Mouse (Mus musculus): ENCODE data around the gene Metrn. TPM values are rescaled to one million over a fixed set of nuclear protein-coding genes. Genes with fewer than 3 reads are reported as not detected.
A peak's percentile ranks its signal among the peaks of the same experiment; 100 is the strongest.

Gene Metrn
- polyA plus RNA-seq (2015; fragmentation: Nextera tagmentation; extraction: Ambion mirVana), result 41.9 and 45.6 TPM in 2 replicates

DNA sequence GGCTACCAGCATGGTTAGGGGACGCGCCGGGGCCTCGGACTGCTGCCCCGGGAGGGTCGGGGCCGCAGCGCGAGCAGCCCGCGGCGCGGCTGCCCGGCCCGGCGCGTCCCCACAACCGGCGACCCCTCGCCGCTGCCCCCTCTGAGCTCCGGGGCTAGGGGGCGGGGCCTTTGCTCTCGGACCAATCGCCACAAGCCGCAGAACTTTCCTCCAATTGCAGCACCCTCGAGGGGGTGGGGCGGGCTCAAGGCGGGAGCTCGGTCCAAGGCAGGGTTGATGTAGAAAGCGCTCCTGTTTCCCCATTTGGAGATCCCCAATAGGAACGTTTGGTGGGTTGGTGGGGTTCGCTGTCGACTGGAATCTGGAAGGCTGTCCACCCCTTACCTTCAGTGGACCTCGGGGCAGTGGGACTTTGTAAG is at the start of gene Metrn:
Metrn (minus strand) TSS at position 186 of the 419 bp plus-strand sequence.
- H3K9me3 ChIP-seq, result no peaks in the 10 kb centered on the region
- H3K9ac ChIP-seq, result peak within 1 kb of the TSS; percentile 78
- under 1% methylated on average over 35 of the region's 35 CpGs for WGBS
- peaks cover 37% of the 10 kb centered on the region for H3K4me1 ChIP-seq (replicated peaks)
- peak within 1 kb of the TSS; percentile 56 for H3K27ac ChIP-seq
- peak within 1 kb of the TSS; percentile 91 for H3K4me3 ChIP-seq (replicated peaks)
- peak; percentile 88 for ATAC-seq
- peak within 1 kb of the TSS; percentile 96 for H3K4me2 ChIP-seq (replicated peaks)
- no peaks in the 10 kb centered on the region; the same call in 1 of the 2 replicates for H3K36me3 ChIP-seq
- H3K27me3 ChIP-seq (replicated peaks), result 0 out of 2 replicates have a peak, but pooled peaks cover 5% of the 10 kb centered on the region

GRCm38 (mm10) chr17:25844396-25844901 is 47.5 kb upstream of the Metrn start, which contains the start of gene Rhot2:
TSS of gene Rhot2 (minus strand) at chr17:25844851.
- Histone ChIP-seq H3K9ac (peak within 1 kb of the TSS; percentile 90), H3K4me2 (replicated peaks) (peak within 1 kb of the TSS; percentile 81), H3K36me3 (peaks cover 16% of the 10 kb centered on the region), H3K27ac (peak within 1 kb of the TSS; percentile 80), H3K4me1 (replicated peaks) (peaks cover 26% of the 10 kb centered on the region), H3K27me3 (replicated peaks) (no peaks in the 10 kb centered on the region), H3K4me3 (replicated peaks) (peak within 1 kb of the TSS; percentile 82), H3K9me3 (no peaks in the 10 kb centered on the region)
- peak; percentile 96 for ATAC-seq
- under 1% methylated on average over 21 of the region's 21 CpGs for WGBS

GRCm38 (mm10) chr17:25843636-25844395 is 46.9 kb upstream of the Metrn start:
- Histone ChIP-seq H3K4me3 (replicated peaks) (peak overlapping the region; percentile 82), H3K27me3 (replicated peaks) (no peaks in the 10 kb centered on the region), H3K4me1 (replicated peaks) (peaks cover 31% of the 10 kb centered on the region), H3K36me3 (peaks cover 21% of the 10 kb centered on the region), H3K4me2 (replicated peaks) (peak overlapping the region; percentile 81), H3K27ac (peak overlapping the region; percentile 80), H3K9ac (peak overlapping the region; percentile 90), H3K9me3 (no peaks in the 10 kb centered on the region)
- 2% methylated on average over 38 of the region's 38 CpGs for WGBS
- peak; percentile 57 for ATAC-seq

DNA sequence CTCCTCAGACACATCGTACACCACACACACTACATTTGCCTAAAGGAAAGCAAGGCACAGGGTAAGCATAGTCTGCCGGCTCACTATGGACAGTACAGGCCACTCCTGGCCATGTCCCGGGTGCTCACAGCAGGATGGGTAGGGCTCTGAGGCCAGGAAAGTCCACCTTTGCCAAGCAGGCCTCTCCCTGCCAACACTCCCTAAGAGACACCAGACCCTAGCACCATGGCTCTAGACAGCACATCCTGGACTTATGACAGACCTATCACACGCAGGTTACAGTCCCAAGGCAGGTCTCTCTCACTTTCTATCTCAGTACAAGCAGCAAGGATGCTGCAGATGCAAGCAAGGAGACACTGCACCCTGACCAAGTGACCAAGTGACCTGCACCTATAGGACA is 46.2 kb upstream of the Metrn start:
- WGBS, result 86% methylated on average over 4 of the region's 4 CpGs
- H3K27ac ChIP-seq, result no peak overlapping the region
- H3K27me3 ChIP-seq (replicated peaks), result no peaks in the 10 kb centered on the region
- H3K4me3 ChIP-seq (replicated peaks), result peak overlapping the region; percentile 82
- H3K9me3 ChIP-seq, result no peaks in the 10 kb centered on the region
- H3K4me2 ChIP-seq (replicated peaks), result peak overlapping the region; percentile 81
- H3K36me3 ChIP-seq, result peaks cover 21% of the 10 kb centered on the region
- H3K9ac ChIP-seq, result peak overlapping the region; percentile 90
- peaks cover 31% of the 10 kb centered on the region for H3K4me1 ChIP-seq (replicated peaks)
- no peak for ATAC-seq

GRCm38 (mm10) chr17:25842509-25842908 is 45.6 kb upstream of the Metrn start:
- ATAC-seq, result no peak
- H3K4me1 ChIP-seq (replicated peaks), result peaks cover 36% of the 10 kb centered on the region
- H3K36me3 ChIP-seq, result peaks cover 21% of the 10 kb centered on the region
- H3K4me2 ChIP-seq (replicated peaks), result no peak overlapping the region
- H3K9me3 ChIP-seq, result no peaks in the 10 kb centered on the region
- H3K4me3 ChIP-seq (replicated peaks), result no peak overlapping the region
- H3K27ac ChIP-seq, result no peak overlapping the region
- no peaks in the 10 kb centered on the region for H3K27me3 ChIP-seq (replicated peaks)
- whole genome bisulfite sequencing, result 83% methylated on average over 3 of the region's 3 CpGs
- no peak overlapping the region for H3K9ac ChIP-seq

DNA sequence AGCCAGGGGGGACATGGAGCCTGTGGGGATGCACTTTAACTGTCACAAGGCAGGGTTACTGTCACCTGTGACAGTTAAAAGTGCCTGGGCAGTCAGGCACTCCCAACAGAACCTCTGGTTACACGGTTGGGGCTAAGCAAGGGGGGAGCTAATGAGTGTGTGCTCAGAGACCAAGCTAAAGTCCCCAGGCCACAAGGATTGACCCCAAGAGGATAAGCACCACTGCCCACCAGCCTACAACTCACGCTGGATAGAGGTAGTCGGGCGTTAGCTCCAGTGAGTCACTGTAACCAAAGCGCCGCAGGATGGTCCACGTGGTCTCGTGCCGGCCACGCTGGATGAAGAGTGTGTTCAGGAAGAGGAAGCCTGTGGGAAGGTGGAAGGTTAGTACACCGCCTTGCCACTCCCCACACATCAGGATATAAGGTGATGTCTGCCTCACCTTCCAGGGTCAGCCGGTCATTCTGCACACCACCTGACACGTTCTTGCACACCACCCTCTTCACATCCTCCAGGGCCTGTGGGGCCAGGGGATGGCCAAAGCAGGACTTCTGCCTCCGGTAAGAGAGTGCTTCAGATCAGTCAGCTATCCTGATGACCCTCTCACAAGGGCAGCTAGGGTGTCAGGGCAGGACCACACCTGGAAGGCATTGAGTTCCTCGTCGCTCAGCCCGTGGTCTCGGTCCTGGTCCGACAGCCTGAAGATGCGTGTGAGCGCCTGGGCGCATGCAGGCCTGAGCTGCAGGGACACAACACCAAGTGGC is 44.4 kb upstream of the Metrn start, which contains the start of gene Gm20683:
Gm20683 (minus strand) TSS at position 647 of the 764 bp plus-strand sequence.
- Histone ChIP-seq H3K36me3 (peaks cover 21% of the 10 kb centered on the region), H3K4me3 (replicated peaks) (no peak within 1 kb of the TSS), H3K4me1 (replicated peaks) (peaks cover 47% of the 10 kb centered on the region), H3K4me2 (replicated peaks) (no peak within 1 kb of the TSS), H3K9ac (no peak within 1 kb of the TSS), H3K27ac (no peak within 1 kb of the TSS), H3K27me3 (replicated peaks) (no peaks in the 10 kb centered on the region), H3K9me3 (no peaks in the 10 kb centered on the region)
- WGBS, result 93% methylated on average over 22 of the region's 22 CpGs
- no peak for ATAC-seq

DNA sequence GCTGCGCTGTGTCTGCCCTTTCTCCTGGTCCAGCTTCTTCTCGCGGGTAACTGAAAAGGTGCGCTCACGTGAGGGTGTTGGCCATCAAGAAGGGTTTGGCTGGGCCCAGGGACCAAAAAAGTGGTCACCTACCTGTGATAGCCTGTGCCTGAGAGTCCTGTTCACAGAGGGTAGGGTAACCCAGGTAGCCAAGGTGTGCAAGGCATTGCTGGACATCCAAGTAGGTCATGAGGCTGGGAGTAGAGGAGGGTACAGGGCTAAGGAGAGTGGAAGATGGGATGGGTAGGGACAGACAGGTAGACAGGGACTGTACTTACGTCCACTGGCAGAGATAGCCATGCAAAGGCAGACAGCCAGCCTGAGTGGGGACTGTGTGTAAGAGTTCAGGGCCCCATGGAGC is 43.6 kb upstream of the Metrn start:
- H3K4me1 ChIP-seq (replicated peaks), result peaks cover 54% of the 10 kb centered on the region
- no peak overlapping the region for H3K27ac ChIP-seq
- H3K27me3 ChIP-seq (replicated peaks), result no peaks in the 10 kb centered on the region
- H3K9me3 ChIP-seq, result no peaks in the 10 kb centered on the region
- no peak for ATAC-seq
- H3K36me3 ChIP-seq, result peaks cover 21% of the 10 kb centered on the region
- H3K9ac ChIP-seq, result no peak overlapping the region
- no peak overlapping the region for H3K4me2 ChIP-seq (replicated peaks)
- WGBS, result 96% methylated on average over 6 of the region's 6 CpGs
- no peak overlapping the region for H3K4me3 ChIP-seq (replicated peaks)

- 83% methylated on average over 14 of the region's 14 CpGs for WGBS
- Histone ChIP-seq H3K9me3 (no peaks in the 10 kb centered on the region), H3K36me3 (peaks cover 21% of the 10 kb centered on the region), H3K4me3 (replicated peaks) (no peak overlapping the region), H3K9ac (no peak overlapping the region), H3K4me2 (replicated peaks) (peak overlapping the region; percentile 14; the same call in 1 of the 2 replicates), H3K27me3 (replicated peaks) (no peaks in the 10 kb centered on the region), H3K27ac (no peak overlapping the region), H3K4me1 (replicated peaks) (peaks cover 57% of the 10 kb centered on the region)
- peak; percentile 33; the same call in 1 of the 2 replicates for ATAC-seq
Measured at GRCm38 (mm10) chr17:25839455-25840235, 42.7 kb upstream of the Metrn start.

DNA sequence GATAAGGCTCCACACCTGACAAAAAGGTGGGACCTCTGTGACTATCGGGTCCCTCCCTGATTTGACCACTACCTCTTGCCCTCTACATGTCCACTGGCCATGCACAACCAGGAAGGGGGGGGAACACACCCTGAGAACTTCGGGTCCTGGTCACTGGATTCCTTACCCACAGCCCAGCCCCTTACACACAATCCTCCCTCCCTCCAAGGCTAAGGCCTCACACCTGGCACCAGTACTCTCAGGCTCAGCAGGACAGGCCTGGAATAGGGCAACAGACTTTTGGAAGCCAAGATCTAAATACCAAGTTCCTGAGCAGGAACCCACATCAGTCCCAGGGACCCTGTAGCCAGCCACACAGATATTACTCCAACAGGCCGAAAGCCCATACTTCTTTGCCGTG is 42.0 kb upstream of the Metrn start:
- Histone ChIP-seq H3K9me3 (no peaks in the 10 kb centered on the region), H3K4me1 (replicated peaks) (peaks cover 63% of the 10 kb centered on the region), H3K27ac (no peak overlapping the region), H3K4me2 (replicated peaks) (no peak overlapping the region), H3K9ac (no peak overlapping the region), H3K4me3 (replicated peaks) (no peak overlapping the region), H3K36me3 (peaks cover 21% of the 10 kb centered on the region), H3K27me3 (replicated peaks) (no peaks in the 10 kb centered on the region)
- no peak for ATAC-seq
- 84% methylated on average over 4 of the region's 4 CpGs for WGBS

DNA sequence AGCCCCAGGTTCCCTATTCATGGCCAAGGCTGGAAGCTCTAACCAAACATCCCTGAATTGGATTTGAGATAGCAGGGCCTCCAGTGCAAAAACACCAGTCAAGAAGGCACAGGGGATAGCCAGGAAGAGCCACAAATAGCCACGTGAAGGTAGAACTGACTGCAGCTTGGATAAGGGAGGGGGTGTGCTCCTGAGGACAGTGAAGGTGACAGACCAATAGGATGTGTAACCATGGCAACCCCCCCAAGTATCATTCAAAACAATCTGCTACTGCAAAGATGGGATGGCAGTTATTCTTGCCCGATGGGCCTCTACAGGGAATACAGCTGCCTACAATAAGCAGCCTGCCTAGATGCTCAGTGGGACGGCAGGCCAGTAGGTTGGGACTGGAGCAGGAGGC is 40.6 kb upstream of the Metrn start:
- peak overlapping the region; percentile 91 for H3K4me2 ChIP-seq (replicated peaks)
- H3K27me3 ChIP-seq (replicated peaks), result no peaks in the 10 kb centered on the region
- peak overlapping the region; percentile 22; the same call in 1 of the 2 replicates for H3K27ac ChIP-seq
- peaks cover 21% of the 10 kb centered on the region for H3K36me3 ChIP-seq
- no peak for ATAC-seq
- H3K4me3 ChIP-seq (replicated peaks), result no peak overlapping the region
- H3K4me1 ChIP-seq (replicated peaks), result peaks cover 52% of the 10 kb centered on the region
- no peaks in the 10 kb centered on the region for H3K9me3 ChIP-seq
- no peak overlapping the region for H3K9ac ChIP-seq
- 50% methylated on average over 3 of the region's 3 CpGs for WGBS

DNA sequence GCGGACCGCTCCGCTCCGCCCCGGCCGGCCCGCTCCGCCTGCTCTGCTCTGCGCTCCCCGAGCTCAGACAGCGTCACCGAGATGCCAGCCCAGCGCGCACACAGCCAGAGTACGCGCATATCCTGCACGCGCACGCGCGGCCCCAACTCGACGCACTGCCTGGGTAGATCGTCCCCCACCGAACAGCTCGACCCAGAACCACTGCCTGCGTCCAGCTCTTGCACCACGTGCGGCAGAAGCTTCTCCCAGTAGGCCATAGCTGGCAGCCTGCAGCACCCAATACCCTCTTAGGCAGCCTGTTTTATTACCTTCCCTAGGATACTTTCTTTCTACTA is 40.1 kb upstream of the Metrn start, which contains the start of gene Rhbdl1:
Rhbdl1 (minus strand) TSS at position 220 of the 335 bp plus-strand sequence.
- Histone ChIP-seq H3K27ac (peak within 1 kb of the TSS; percentile 27; the same call in 1 of the 2 replicates), H3K27me3 (replicated peaks) (no peaks in the 10 kb centered on the region), H3K4me3 (replicated peaks) (peak within 1 kb of the TSS; percentile 34), H3K9ac (peak within 1 kb of the TSS; percentile 50), H3K36me3 (peaks cover 17% of the 10 kb centered on the region), H3K4me1 (replicated peaks) (peaks cover 50% of the 10 kb centered on the region), H3K9me3 (no peaks in the 10 kb centered on the region), H3K4me2 (replicated peaks) (peak within 1 kb of the TSS; percentile 91)
- WGBS, result 1% methylated on average over 29 of the region's 29 CpGs
- 0 out of 2 replicates have a peak, but pooled peaks have one; percentile 4 for ATAC-seq
